Mouse (Mus musculus) forebrain, embryonic 10.5 days (tissue): ENCODE measurements around the gene Gm20905. TPM values are rescaled to one million over a fixed set of nuclear protein-coding genes. Genes with fewer than 3 reads are reported as not detected.
"Not testable (repeated sequence)": the region's sequence is repeated elsewhere in the genome, so short reads cannot be mapped to it uniquely, and the experiment has no call there.

ENCODE experiments used
- DNase-seq: peaks from one replicate; pipeline ENCODE4 v3.0.0-alpha.2; 2017; ENCODE audit warnings: low spot score; ENCODE audit errors: extremely low spot score
- H3K27ac ChIP-seq: fragments of 300-500 bp; sonication (generic); 2 replicates; pipeline ENCODE4 v1.5.1; 2016; ENCODE audit warnings: mild to moderate bottlenecking
- H3K27me3 ChIP-seq: fragments of 300-500 bp; sonication (generic); 2 replicates; pipeline ENCODE4 v1.6.1; 2016; ENCODE audit warnings: mild to moderate bottlenecking; ENCODE audit not compliant: poor library complexity, severe bottlenecking
- H3K36me3 ChIP-seq: fragments of 300-500 bp; sonication (generic); replicated peaks from 2 replicates; pipeline ENCODE4 v1.6.1; 2016; ENCODE audit warnings: mild to moderate bottlenecking, moderate library complexity
- H3K4me1 ChIP-seq: fragments of 300-500 bp; sonication (generic); 2 replicates; pipeline ENCODE4 v1.6.1; 2016
- H3K4me3 ChIP-seq: fragments of 300-500 bp; sonication (generic); 2 replicates; pipeline ENCODE4 v1.5.1; 2016; ENCODE audit warnings: mild to moderate bottlenecking, moderate library complexity
- H3K9me3 ChIP-seq: fragments of 300-500 bp; sonication (generic); 2 replicates; pipeline ENCODE4 v1.6.1; 2016; ENCODE audit warnings: mild to moderate bottlenecking, moderate library complexity
- WGBS: fragments of 180-500 bp; shearing (Covaris S2); methylation state at CpG from one replicate; pipeline ENCODE4 v1.1.7; 2016; 5-methylcytosine and 5-hydroxymethylcytosine counted together
- polyA plus RNA-seq: library from polyadenylated mRNA; unstranded; fragments of >200 nt; fragmentation: Nextera tagmentation; extraction: Ambion mirVana; gene quantifications from 2 replicates; pipeline ENCODE4 v1.2.1, GENCODE M21; 2016

The Gm20905 gene
- not detected in 2 replicates for polyA plus RNA-seq

GRCm38 (mm10) chrY:37259503-37259902 is at the start of gene Gm20905:
Gene Gm20905 (minus strand): TSS chrY:37259603.
- no CpG with 5 or more reads among the region's 6 CpGs for WGBS
- H3K36me3 ChIP-seq, H3K9me3 ChIP-seq, H3K4me3 ChIP-seq, DNase-seq, H3K4me1 ChIP-seq, H3K27ac ChIP-seq, H3K27me3 ChIP-seq: not testable (repeated sequence)
